Mouse (Mus musculus) MEL (cell line): ENCODE measurements around the gene Cdh24. TPM values are rescaled to one million over a fixed set of nuclear protein-coding genes. Genes with fewer than 3 reads are reported as not detected.
A peak's percentile ranks its signal among the peaks of the same experiment; 100 is the strongest.

Experiments
- DNase-seq: peaks from one replicate; pipeline ENCODE4 v3.0.0; 2011; ENCODE audit warnings: low read depth, low spot score
- H3K27ac ChIP-seq: 2 replicates; pipeline ENCODE4 v1.5.1; 2012; ENCODE audit warnings: low read depth, mild to moderate bottlenecking, control low read depth, low read length, moderate library complexity; ENCODE audit not compliant: control insufficient read depth
- H3K27me3 ChIP-seq, 2 experiments: fragments of 150-350 bp in 1 of 2; sonication (generic) in 1 of 2; 2 replicates each; pipeline ENCODE4 v1.6.1; 2012; ENCODE audit warnings: low read length in 2 of 2, mild to moderate bottlenecking in 2 of 2, improper control_type of control experiment in 1 of 2, moderate library complexity in 1 of 2; ENCODE audit not compliant: insufficient read depth in 2 of 2, control insufficient read depth in 1 of 2
- H3K36me3 ChIP-seq, 2 experiments: 2 replicates each; pipeline ENCODE4 v1.6.1; 2012 to 2014; ENCODE audit warnings: low read length in 2 of 2, improper control_type of control experiment in 1 of 2, inconsistent platforms in 1 of 2, mild to moderate bottlenecking in 1 of 2; ENCODE audit not compliant: insufficient read depth in 2 of 2, control insufficient read depth in 1 of 2
- H3K4me1 ChIP-seq, 2 experiments: fragments of 150-350 bp in 1 of 2; sonication (generic) in 1 of 2; 2 replicates each; pipeline ENCODE4 v1.6.1; 2012; ENCODE audit warnings: low read length in 2 of 2, improper control_type of control experiment in 1 of 2, mild to moderate bottlenecking in 1 of 2; ENCODE audit not compliant: insufficient read depth in 2 of 2, control insufficient read depth in 1 of 2
- H3K4me3 ChIP-seq, 2 experiments: fragments of 150-350 bp in 1 of 2; sonication (generic) in 1 of 2; 2 replicates each; pipeline ENCODE4 v1.5.1; 2012; ENCODE audit warnings: low read depth in 2 of 2, low read length in 2 of 2, mild to moderate bottlenecking in 2 of 2, moderate library complexity in 2 of 2, control low read depth in 1 of 2, improper control_type of control experiment in 1 of 2; ENCODE audit not compliant: control insufficient read depth in 1 of 2, insufficient read depth in 1 of 2
- H3K79me2 ChIP-seq: 2 replicates; pipeline ENCODE4 v1.6.1; 2012; ENCODE audit warnings: mild to moderate bottlenecking, low read length, moderate library complexity; ENCODE audit not compliant: control insufficient read depth, poor library complexity, insufficient read depth
- H3K9ac ChIP-seq: 2 replicates; pipeline ENCODE4 v1.6.1; 2012; ENCODE audit warnings: low read depth, mild to moderate bottlenecking, control low read depth, low read length, moderate library complexity; ENCODE audit not compliant: control insufficient read depth, poor library complexity, severe bottlenecking
- H3K9me3 ChIP-seq: fragments of 150-350 bp; sonication (generic); replicated peaks from 2 replicates; pipeline ENCODE4 v1.6.1; 2012; ENCODE audit warnings: mild to moderate bottlenecking, low read length, improper control_type of control experiment, moderate library complexity; ENCODE audit not compliant: insufficient read depth
- BHLHE40 ChIP-seq: IDR thresholded peaks from 2 replicates; pipeline ENCODE4 v1.6.1; 2012; ENCODE audit warnings: low read depth, mild to moderate bottlenecking, inconsistent platforms, low read length, improper control_type of control experiment, borderline replicate concordance
- CHD2 ChIP-seq: IDR thresholded peaks from 2 replicates; pipeline ENCODE4 v1.6.1; 2011; ENCODE audit warnings: low read length, improper control_type of control experiment
- CTCF ChIP-seq, 3 experiments: IDR thresholded peaks in 2 of 3; conservative IDR thresholded peaks in 1 of 3; 2 replicates each; pipeline ENCODE4 v1.5.1; 2011 to 2012; ENCODE audit warnings: low read length in 3 of 3, low read depth in 2 of 3, mild to moderate bottlenecking in 2 of 3, improper control_type of control experiment in 1 of 3, inconsistent platforms in 1 of 3, mixed read lengths in 1 of 3, moderate library complexity in 1 of 3; ENCODE audit not compliant: control insufficient read depth in 1 of 3, insufficient read depth in 1 of 3, poor library complexity in 1 of 3, severe bottlenecking in 1 of 3
- E2F4 ChIP-seq: IDR thresholded peaks from 2 replicates; pipeline ENCODE4 v1.6.1; 2011; ENCODE audit warnings: low read depth, low read length, improper control_type of control experiment, borderline replicate concordance
- ELF1 ChIP-seq: IDR thresholded peaks from 2 replicates; pipeline ENCODE4 v1.6.1; 2014; ENCODE audit warnings: low read depth, mild to moderate bottlenecking, inconsistent platforms, low read length, improper control_type of control experiment, moderate library complexity
- EP300 ChIP-seq, 2 experiments: IDR thresholded peaks; 2 replicates each; pipeline ENCODE4 v1.6.1; 2011; ENCODE audit warnings: improper control_type of control experiment in 2 of 2, low read length in 2 of 2, low read depth in 1 of 2, mild to moderate bottlenecking in 1 of 2
- GABPA ChIP-seq: IDR thresholded peaks from 2 replicates; pipeline ENCODE4 v1.6.1; 2012; ENCODE audit warnings: low read depth, mild to moderate bottlenecking, inconsistent platforms, low read length, improper control_type of control experiment, moderate library complexity
- GATA1 ChIP-seq: IDR thresholded peaks from 2 replicates; pipeline ENCODE4 v1.6.1; 2011; ENCODE audit warnings: low read depth, low read length, improper control_type of control experiment
- JUND ChIP-seq: IDR thresholded peaks from 2 replicates; pipeline ENCODE4 v1.6.1; 2011; ENCODE audit warnings: low read depth, mild to moderate bottlenecking, improper control_type of control experiment, low read length
- MAX ChIP-seq: IDR thresholded peaks from 2 replicates; pipeline ENCODE4 v1.6.1; 2011; ENCODE audit warnings: low read length, improper control_type of control experiment
- MAZ ChIP-seq: IDR thresholded peaks from 2 replicates; pipeline ENCODE4 v1.6.1; 2012; ENCODE audit warnings: low read depth, mild to moderate bottlenecking, inconsistent platforms, low read length, improper control_type of control experiment
- MEF2A ChIP-seq: IDR thresholded peaks from 2 replicates; pipeline ENCODE4 v1.6.1; 2014; ENCODE audit warnings: low read depth, mild to moderate bottlenecking, inconsistent platforms, low read length, improper control_type of control experiment; ENCODE audit not compliant: poor library complexity, insufficient replicate concordance, severe bottlenecking; ENCODE audit errors: extremely low read depth
- MXI1 ChIP-seq: IDR thresholded peaks from 2 replicates; pipeline ENCODE4 v1.6.1; 2011; ENCODE audit warnings: mild to moderate bottlenecking, low read depth, low read length, improper control_type of control experiment
- MYB ChIP-seq: IDR thresholded peaks from 2 replicates; pipeline ENCODE4 v1.6.1; 2011; ENCODE audit warnings: mild to moderate bottlenecking, low read depth, low read length, improper control_type of control experiment
- MYC ChIP-seq: IDR thresholded peaks from 2 replicates; pipeline ENCODE4 v1.6.1; 2011; ENCODE audit warnings: low read depth, mild to moderate bottlenecking, low read length, improper control_type of control experiment, moderate library complexity
- NELFE ChIP-seq: IDR thresholded peaks from 2 replicates; pipeline ENCODE4 v1.6.1; 2011; ENCODE audit warnings: low read depth, low read length, improper control_type of control experiment
- NRF1 ChIP-seq: IDR thresholded peaks from 2 replicates; pipeline ENCODE4 v1.6.1; 2014; ENCODE audit warnings: low read depth, mild to moderate bottlenecking, inconsistent platforms, low read length, improper control_type of control experiment, moderate library complexity; ENCODE audit not compliant: poor library complexity, insufficient read depth, severe bottlenecking
- POLR2A ChIP-seq, 2 experiments: IDR thresholded peaks; 2 replicates each; pipeline ENCODE4 v1.6.1; 2011 to 2012; ENCODE audit warnings: low read length in 2 of 2, mild to moderate bottlenecking in 2 of 2, control low read depth in 1 of 2, improper control_type of control experiment in 1 of 2, low read depth in 1 of 2, moderate library complexity in 1 of 2; ENCODE audit not compliant: control insufficient read depth in 1 of 2, insufficient read depth in 1 of 2, poor library complexity in 1 of 2
- RAD21 ChIP-seq: IDR thresholded peaks from 2 replicates; pipeline ENCODE4 v1.6.1; 2011; ENCODE audit warnings: mild to moderate bottlenecking, low read depth, low read length, improper control_type of control experiment
- SIN3A ChIP-seq: IDR thresholded peaks from 2 replicates; pipeline ENCODE4 v1.6.1; 2012; ENCODE audit warnings: low read length, improper control_type of control experiment, inconsistent platforms
- TAL1 ChIP-seq: IDR thresholded peaks from 2 replicates; pipeline ENCODE4 v1.6.1; 2012; ENCODE audit warnings: mild to moderate bottlenecking, inconsistent platforms, low read length, moderate library complexity, mixed read lengths
- TCF12 ChIP-seq: IDR thresholded peaks from 2 replicates; pipeline ENCODE4 v1.6.1; 2014; ENCODE audit warnings: low read depth, mild to moderate bottlenecking, inconsistent platforms, low read length, improper control_type of control experiment, moderate library complexity
- USF1 ChIP-seq: IDR thresholded peaks from 2 replicates; pipeline ENCODE4 v1.6.1; 2014; ENCODE audit warnings: low read depth, mild to moderate bottlenecking, inconsistent platforms, low read length, improper control_type of control experiment, moderate library complexity
- USF2 ChIP-seq, 2 experiments: IDR thresholded peaks; 2 replicates each; pipeline ENCODE4 v1.6.1; 2011 to 2012; ENCODE audit warnings: improper control_type of control experiment in 2 of 2, low read length in 2 of 2, borderline replicate concordance in 1 of 2, inconsistent platforms in 1 of 2, low read depth in 1 of 2, mild to moderate bottlenecking in 1 of 2; ENCODE audit not compliant: insufficient read depth in 1 of 2
- ZC3H11A ChIP-seq: IDR thresholded peaks from 2 replicates; pipeline ENCODE4 v1.6.1; 2012; ENCODE audit warnings: low read depth, mild to moderate bottlenecking, inconsistent platforms, low read length, improper control_type of control experiment
- ZMIZ1 ChIP-seq: IDR thresholded peaks from 2 replicates; pipeline ENCODE4 v1.6.1; 2012; ENCODE audit warnings: low read depth, mild to moderate bottlenecking, inconsistent platforms, low read length, improper control_type of control experiment, moderate library complexity
- polyA plus RNA-seq, 2 experiments: library from polyadenylated mRNA; stranded (reverse) in 1 of 2; unstranded in 1 of 2; fragments of >175 nt in 1 of 2; fragments of >200 nt in 1 of 2; gene quantifications; 2 replicates each; pipeline versions ENCODE4 v1.2.1 to v1.2.4; 2012; ENCODE audit warnings: low replicate concordance in 2 of 2, low read depth in 1 of 2; ENCODE audit not compliant: insufficient read length in 2 of 2, insufficient read depth in 1 of 2, missing spikeins in 1 of 2
- total RNA-seq: library from RNA; depleted of rRNA; stranded (reverse); fragments of 300-350 nt; gene quantifications from 2 replicates; pipeline ENCODE4 v1.2.3, GENCODE M21; 2012

Gene Cdh24
- total and polyA plus RNA-seq, 3 experiments = 0.89 to 5.8 TPM; not detected in 1

DNA sequence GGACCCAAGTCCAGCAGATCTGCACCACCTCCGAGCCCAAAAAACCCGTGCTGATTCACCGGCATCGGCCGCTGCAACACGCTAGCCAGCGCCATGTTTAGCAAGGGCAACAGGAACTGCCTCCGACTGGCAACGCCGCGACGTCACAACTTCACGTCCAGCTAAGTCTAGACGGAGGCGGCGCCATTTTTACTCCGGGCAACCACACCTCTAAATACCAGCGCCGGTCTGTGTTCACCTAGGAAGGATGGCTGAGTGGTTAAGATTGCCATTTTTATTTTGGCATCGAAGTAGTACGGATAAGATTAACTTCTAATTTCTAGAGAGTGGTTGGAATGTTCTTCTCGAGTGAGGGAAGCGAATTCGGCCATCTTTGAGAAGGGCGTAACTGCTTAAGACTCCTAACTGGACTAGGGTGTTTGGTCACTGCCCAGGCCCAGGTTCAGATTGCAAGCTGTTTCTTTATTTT, 23.2 kb downstream of the Cdh24 start, which contains the start of gene Psmb5 (continued):
- TF ChIP-seq E2F4 (no peak), TCF12 (peak; percentile 33; the same call in 1 of the 2 replicates), CHD2 (no peak), USF2 (IDR thresholded peaks at IDR 0.05; ENCODE audit: borderline replicate concordance in 1 of 2, insufficient read depth in 1 of 2, low read depth in 1 of 2, low read length in 2 of 2) (no peak), MYB (no peak), NELFE (peak; percentile 68), MXI1 (no peak), TAL1 (no peak), MEF2A (no peak), GABPA (no peak), BHLHE40 (no peak), EP300 (IDR thresholded peaks at IDR 0.05; ENCODE audit: low read depth in 1 of 2, low read length in 2 of 2) (no peak), CTCF (IDR thresholded peaks at IDR 0.05 in 2 of 3, conservative IDR thresholded peaks at IDR 0.05 in 1 of 3; ENCODE audit: control insufficient read depth in 1 of 3, insufficient read depth in 1 of 3, low read depth in 2 of 3, low read length in 3 of 3, poor library complexity in 1 of 3, severe bottlenecking in 1 of 3) (no peak), RAD21 (no peak), USF1 (no peak), ZMIZ1 (no peak), JUND (no peak), ELF1 (peak; percentile 77), SIN3A (peak; percentile 69; the same call in 1 of the 2 replicates), GATA1 (no peak), MYC (no peak), ZC3H11A (no peak), MAZ (no peak)

GRCm38 (mm10) chr14:54617152-54617896, 23.8 kb downstream of the Cdh24 start:
- H3K4me1 ChIP-seq = peaks cover 0 to 4% of the 10 kb centered on the region in 2 experiments; a peak in 1 of 4 replicates
- H3K27ac ChIP-seq = peak overlapping the region; percentile 26; the same call in 1 of the 2 replicates
- peak overlapping the region; percentile 83 for H3K9ac ChIP-seq
- peak; percentile 66 for DNase-seq
- H3K27me3 ChIP-seq = no peaks in the 10 kb centered on the region
- H3K9me3 ChIP-seq = no peaks in the 10 kb centered on the region
- H3K79me2 ChIP-seq = peaks cover 15% of the 10 kb centered on the region
- H3K4me3 ChIP-seq = peak overlapping the region; percentile 80 to 82
- TF ChIP-seq MYC (no peak), NRF1 (no peak), MAX (0 out of 2 replicates have a peak, but pooled peaks have one; percentile 33), CTCF (IDR thresholded peaks at IDR 0.05 in 2 of 3, conservative IDR thresholded peaks at IDR 0.05 in 1 of 3; ENCODE audit: control insufficient read depth in 1 of 3, insufficient read depth in 1 of 3, low read depth in 2 of 3, low read length in 3 of 3, poor library complexity in 1 of 3, severe bottlenecking in 1 of 3) (peak; percentile 39 to 43 (median 42)), POLR2A (IDR thresholded peaks at IDR 0.05; ENCODE audit: control insufficient read depth in 1 of 2, insufficient read depth in 1 of 2, low read depth in 1 of 2, low read length in 2 of 2, poor library complexity in 1 of 2) (peak in 1 of 2 experiments; percentile 52; a peak in 1 of 4 replicates), RAD21 (peak; percentile 16; the same call in 1 of the 2 replicates)
- peaks cover under 1 to 8% of the 10 kb centered on the region in 2 experiments; a peak in 3 of 4 replicates for H3K36me3 ChIP-seq
